In genomic region chr11:98743655-98744345, GRCm38 (mm10) we compare ENCODE assay signal across 7 mouse cellular contexts. TPM values are rescaled to one million over a fixed set of nuclear protein-coding genes. Genes with fewer than 3 reads are reported as not detected.
DNase-seq lines count a peak whose midpoint lies in the region; ATAC-seq and TF ChIP-seq lines count a peak whose summit lies in the region.

No protein-coding gene starts in this region.

- no peak for TF ChIP-seq POLR2A in MEL (IDR thresholded peaks at IDR 0.05; ENCODE audit: control insufficient read depth in 1 of 2, insufficient read depth in 1 of 2, low read depth in 1 of 2, low read length in 2 of 2, poor library complexity in 1 of 2)

- H3K36me3 ChIP-seq in E14TG2a.4 (ENCODE audit: insufficient read depth, low read length): no peaks in the 10 kb centered on the region
- H3K36me3 ChIP-seq in MEL (ENCODE audit: control insufficient read depth in 1 of 2, insufficient read depth in 2 of 2, low read length in 2 of 2): peaks cover 0 to 28% of the 10 kb centered on the region in 2 experiments; a peak in 2 of 4 replicates
- no peaks in the 10 kb centered on the region for H3K36me3 ChIP-seq in forebrain, embryonic 13.5 days (ENCODE audit: poor library complexity, severe bottlenecking)
- no peaks in the 10 kb centered on the region for H3K36me3 ChIP-seq in hindbrain, embryonic 10.5 days
- no peaks in the 10 kb centered on the region for H3K36me3 ChIP-seq in limb, embryonic 10.5 days
- H3K36me3 ChIP-seq in midbrain, embryonic 16.5 days (ENCODE audit: control insufficient read depth, insufficient read depth, low read length): no peaks in the 10 kb centered on the region

- H3K4me2 ChIP-seq in forebrain, embryonic 13.5 days: peak overlapping the region; percentile 88
- H3K4me2 ChIP-seq in midbrain, embryonic 16.5 days (ENCODE audit: low read length): peak overlapping the region; percentile 93

- TF ChIP-seq RAD21 in MEL (IDR thresholded peaks at IDR 0.05; ENCODE audit: low read depth, low read length): no peak

- no peak for TF ChIP-seq CTCF in E14TG2a.4 (conservative IDR thresholded peaks at IDR 0.05; ENCODE audit: low read length)
- TF ChIP-seq CTCF in MEL (IDR thresholded peaks at IDR 0.05 in 2 of 3, conservative IDR thresholded peaks at IDR 0.05 in 1 of 3; ENCODE audit: control insufficient read depth in 1 of 3, insufficient read depth in 1 of 3, low read depth in 2 of 3, low read length in 3 of 3, poor library complexity in 1 of 3, severe bottlenecking in 1 of 3): no peak

- H3K27me3 ChIP-seq in E14TG2a.4 (ENCODE audit: insufficient read depth, low read length) (peaks cover 20% of the 10 kb centered on the region), MEL (ENCODE audit: control insufficient read depth in 1 of 2, insufficient read depth in 2 of 2, low read length in 2 of 2) (no peaks in the 10 kb centered on the region)
- H3K27me3 ChIP-seq in forebrain, embryonic 13.5 days: no peaks in the 10 kb centered on the region
- peaks cover 6% of the 10 kb centered on the region; the same call in 1 of the 2 replicates for H3K27me3 ChIP-seq in hindbrain, embryonic 10.5 days (ENCODE audit: insufficient read depth, poor library complexity, severe bottlenecking)
- H3K27me3 ChIP-seq in limb, embryonic 10.5 days (ENCODE audit: low read depth, poor library complexity, severe bottlenecking): no peaks in the 10 kb centered on the region
- H3K27me3 ChIP-seq in midbrain, embryonic 16.5 days (ENCODE audit: control insufficient read depth, insufficient read depth, low read depth, low read length): no peaks in the 10 kb centered on the region

- peak overlapping the region; percentile 23; the same call in 1 of the 2 replicates for H3K4me3 ChIP-seq in E14TG2a.4 (replicated peaks; ENCODE audit: low read length)
- H3K4me3 ChIP-seq in MEL (ENCODE audit: control insufficient read depth in 1 of 2, insufficient read depth in 1 of 2, low read depth in 2 of 2, low read length in 2 of 2): no peak overlapping the region
- H3K4me3 ChIP-seq in forebrain, embryonic 13.5 days: peak overlapping the region; percentile 72
- H3K4me3 ChIP-seq in hindbrain, embryonic 10.5 days: peak overlapping the region; percentile 83
- peak overlapping the region; percentile 32 for H3K4me3 ChIP-seq in limb, embryonic 10.5 days
- peak overlapping the region; percentile 83 for H3K4me3 ChIP-seq in midbrain, embryonic 16.5 days (ENCODE audit: low read depth, low read length)

- no peak overlapping the region for H3K9ac ChIP-seq in MEL (ENCODE audit: control insufficient read depth, low read depth, low read length, poor library complexity, severe bottlenecking)
- peak overlapping the region; percentile 94 for H3K9ac ChIP-seq in forebrain, embryonic 13.5 days
- H3K9ac ChIP-seq in midbrain, embryonic 16.5 days (ENCODE audit: low read depth, low read length): peak overlapping the region; percentile 96

- no peak for ATAC-seq in forebrain, embryonic 13.5 days
- no peak for ATAC-seq in midbrain, embryonic 16.5 days

- H3K27ac ChIP-seq in MEL (ENCODE audit: control insufficient read depth, low read depth, low read length): no peak overlapping the region
- peak overlapping the region; percentile 98 for H3K27ac ChIP-seq in forebrain, embryonic 13.5 days
- peak overlapping the region; percentile 99 for H3K27ac ChIP-seq in hindbrain, embryonic 10.5 days
- peak overlapping the region; percentile 64 for H3K27ac ChIP-seq in limb, embryonic 10.5 days
- peak overlapping the region; percentile 100 for H3K27ac ChIP-seq in midbrain, embryonic 16.5 days (ENCODE audit: low read length)

- no peak for DNase-seq in MEL (ENCODE audit: low read depth, low spot score)
- DNase-seq in hindbrain, embryonic 10.5 days (ENCODE audit: low spot score): peak; percentile 77
- DNase-seq in limb, embryonic 10.5 days (ENCODE audit: low spot score): no peak
- DNase-seq in thymus, postnatal 25 days: no peak

- no peak for TF ChIP-seq EP300 in MEL (IDR thresholded peaks at IDR 0.05; ENCODE audit: low read depth in 1 of 2, low read length in 2 of 2)

- H3K9me3 ChIP-seq in E14TG2a.4 (ENCODE audit: low read length) (no peaks in the 10 kb centered on the region), MEL (replicated peaks; ENCODE audit: insufficient read depth, low read length) (no peaks in the 10 kb centered on the region)
- no peaks in the 10 kb centered on the region for H3K9me3 ChIP-seq in forebrain, embryonic 13.5 days (replicated peaks)
- H3K9me3 ChIP-seq in hindbrain, embryonic 10.5 days: no peaks in the 10 kb centered on the region
- no peaks in the 10 kb centered on the region for H3K9me3 ChIP-seq in limb, embryonic 10.5 days (replicated peaks)
- H3K9me3 ChIP-seq in midbrain, embryonic 16.5 days (replicated peaks; ENCODE audit: control insufficient read depth, low read length, poor library complexity, severe bottlenecking): no peaks in the 10 kb centered on the region

- peaks cover 6% of the 10 kb centered on the region for H3K79me2 ChIP-seq in MEL (ENCODE audit: control insufficient read depth, insufficient read depth, low read length, poor library complexity)

- peaks cover 90% of the 10 kb centered on the region for H3K4me1 ChIP-seq in E14TG2a.4 (replicated peaks; ENCODE audit: low read depth, low read length)
- peaks cover 27 to 43% of the 10 kb centered on the region in 2 experiments for H3K4me1 ChIP-seq in MEL (ENCODE audit: control insufficient read depth in 1 of 2, insufficient read depth in 2 of 2, low read length in 2 of 2)
- H3K4me1 ChIP-seq in forebrain, embryonic 13.5 days: peaks cover 88% of the 10 kb centered on the region
- peaks cover 98% of the 10 kb centered on the region for H3K4me1 ChIP-seq in hindbrain, embryonic 10.5 days (replicated peaks)
- H3K4me1 ChIP-seq in limb, embryonic 10.5 days: peaks cover 95% of the 10 kb centered on the region
- peaks cover 70% of the 10 kb centered on the region for H3K4me1 ChIP-seq in midbrain, embryonic 16.5 days (ENCODE audit: control insufficient read depth, insufficient read depth, low read length)

- WGBS in forebrain, embryonic 13.5 days: 3% methylated on average over 9 of the region's 9 CpGs
- WGBS in hindbrain, embryonic 10.5 days: 8% methylated on average over 9 of the region's 9 CpGs
- 8% methylated on average over 9 of the region's 9 CpGs for WGBS in limb, embryonic 10.5 days
- 2% methylated on average over 9 of the region's 9 CpGs for WGBS in midbrain, embryonic 16.5 days

TF ChIP-seq in MEL, 35 proteins besides CTCF, POLR2A, EP300 and RAD21:
- TF ChIP-seq TAL1 (IDR thresholded peaks at IDR 0.05; ENCODE audit: low read length) (peak; percentile 47), USF1 (IDR thresholded peaks at IDR 0.05; ENCODE audit: low read depth, low read length) (no peak)

RNA-seq across cellular contexts. Expression of gene Thra, which starts 3.4 kb away (rescaled TPM):
- 22.0 and 29.6 TPM in 2 replicates for total RNA-seq in MEL (2012; rRNA removed)
- polyA plus RNA-seq in MEL (2012; ENCODE audit: insufficient read depth in 1 of 2, insufficient read length in 2 of 2, low read depth in 1 of 2, low replicate concordance in 2 of 2, missing spikeins in 1 of 2): 10 to 100 TPM in 1 of 2 experiments, not detected in 1; 50.9 TPM
- polyA plus RNA-seq in forebrain, embryonic 13.5 days (2015; fragmentation: Nextera tagmentation; extraction: Ambion mirVana): 93.5 and 95.2 TPM in 2 replicates
- 12.8 and 22.2 TPM in 2 replicates for polyA plus RNA-seq in hindbrain, embryonic 10.5 days (2016; fragmentation: Nextera tagmentation; extraction: Ambion mirVana)
- polyA plus RNA-seq in limb, embryonic 10.5 days (2016; fragmentation: Nextera tagmentation; extraction: Ambion mirVana): 6.3 and 11.6 TPM in 2 replicates
- polyA plus RNA-seq in midbrain, embryonic 16.5 days (2015; fragmentation: Nextera tagmentation; extraction: Ambion mirVana): 139 and 149 TPM in 2 replicates

RNA-seq across cellular contexts. Expression of gene Med24, which starts 14.6 kb away (rescaled TPM):
- total RNA-seq in MEL (2012; rRNA removed): 37.5 and 41.4 TPM in 2 replicates
- polyA plus RNA-seq in MEL (2012; ENCODE audit: insufficient read depth in 1 of 2, insufficient read length in 2 of 2, low read depth in 1 of 2, low replicate concordance in 2 of 2, missing spikeins in 1 of 2): 10 to 100 TPM in 1 of 2 experiments, not detected in 1; 89.8 TPM
- 79.0 and 86.0 TPM in 2 replicates for polyA plus RNA-seq in forebrain, embryonic 13.5 days (2015; fragmentation: Nextera tagmentation; extraction: Ambion mirVana)
- 76.9 and 83.6 TPM in 2 replicates for polyA plus RNA-seq in hindbrain, embryonic 10.5 days (2016; fragmentation: Nextera tagmentation; extraction: Ambion mirVana)
- 77.3 and 82.6 TPM in 2 replicates for polyA plus RNA-seq in limb, embryonic 10.5 days (2016; fragmentation: Nextera tagmentation; extraction: Ambion mirVana)
- polyA plus RNA-seq in midbrain, embryonic 16.5 days (2015; fragmentation: Nextera tagmentation; extraction: Ambion mirVana): 75.1 and 77.5 TPM in 2 replicates

RNA-seq across cellular contexts. Expression of gene Nr1d1, which starts 31.3 kb away (rescaled TPM):
- 1.9 and 2.0 TPM in 2 replicates for total RNA-seq in MEL (2012; rRNA removed)
- 1 to 10 TPM in 1 of 2 experiments, not detected in 1; 5.6 TPM for polyA plus RNA-seq in MEL (2012; ENCODE audit: insufficient read depth in 1 of 2, insufficient read length in 2 of 2, low read depth in 1 of 2, low replicate concordance in 2 of 2, missing spikeins in 1 of 2)
- polyA plus RNA-seq in forebrain, embryonic 13.5 days (2015; fragmentation: Nextera tagmentation; extraction: Ambion mirVana): 2.1 and 2.3 TPM in 2 replicates
- 1.2 and 1.5 TPM in 2 replicates for polyA plus RNA-seq in hindbrain, embryonic 10.5 days (2016; fragmentation: Nextera tagmentation; extraction: Ambion mirVana)
- 1.2 and 1.5 TPM in 2 replicates for polyA plus RNA-seq in limb, embryonic 10.5 days (2016; fragmentation: Nextera tagmentation; extraction: Ambion mirVana)
- 3.5 and 5.2 TPM in 2 replicates for polyA plus RNA-seq in midbrain, embryonic 16.5 days (2015; fragmentation: Nextera tagmentation; extraction: Ambion mirVana)

RNA-seq across cellular contexts. Expression of gene Csf3, which starts 42.7 kb away (rescaled TPM):
- total RNA-seq in MEL (2012; rRNA removed): not detected in 2 replicates
- under 1 TPM in 1 of 2 experiments, not detected in 1; 0.18 TPM for polyA plus RNA-seq in MEL (2012; ENCODE audit: insufficient read depth in 1 of 2, insufficient read length in 2 of 2, low read depth in 1 of 2, low replicate concordance in 2 of 2, missing spikeins in 1 of 2)
- polyA plus RNA-seq in forebrain, embryonic 13.5 days (2015; fragmentation: Nextera tagmentation; extraction: Ambion mirVana): 0.12 TPM in 1 of 2 replicates, not detected in the other
- polyA plus RNA-seq in hindbrain, embryonic 10.5 days (2016; fragmentation: Nextera tagmentation; extraction: Ambion mirVana): not detected in 2 replicates
- not detected in 2 replicates for polyA plus RNA-seq in limb, embryonic 10.5 days (2016; fragmentation: Nextera tagmentation; extraction: Ambion mirVana)
- not detected in 2 replicates for polyA plus RNA-seq in midbrain, embryonic 16.5 days (2015; fragmentation: Nextera tagmentation; extraction: Ambion mirVana)

RNA-seq across cellular contexts. Expression of gene Msl1, which starts 51.5 kb away (rescaled TPM):
- total RNA-seq in MEL (2012; rRNA removed): 35.0 and 37.1 TPM in 2 replicates
- 10 to 100 TPM in 1 of 2 experiments, not detected in 1; 49.4 TPM for polyA plus RNA-seq in MEL (2012; ENCODE audit: insufficient read depth in 1 of 2, insufficient read length in 2 of 2, low read depth in 1 of 2, low replicate concordance in 2 of 2, missing spikeins in 1 of 2)
- 31.3 and 32.9 TPM in 2 replicates for polyA plus RNA-seq in forebrain, embryonic 13.5 days (2015; fragmentation: Nextera tagmentation; extraction: Ambion mirVana)
- polyA plus RNA-seq in hindbrain, embryonic 10.5 days (2016; fragmentation: Nextera tagmentation; extraction: Ambion mirVana): 24.4 and 25.2 TPM in 2 replicates
- polyA plus RNA-seq in limb, embryonic 10.5 days (2016; fragmentation: Nextera tagmentation; extraction: Ambion mirVana): 22.8 and 25.0 TPM in 2 replicates
- polyA plus RNA-seq in midbrain, embryonic 16.5 days (2015; fragmentation: Nextera tagmentation; extraction: Ambion mirVana): 29.2 and 33.2 TPM in 2 replicates

Comparison
In these comparisons a context has a peak if more than half of its experiments do, and no peak if none do; other contexts are left out.
1. H3K4me3 ChIP-seq: peak in E14TG2a.4 (single experiment), forebrain, embryonic 13.5 days (single experiment), hindbrain, embryonic 10.5 days (single experiment), limb, embryonic 10.5 days (single experiment) and midbrain, embryonic 16.5 days (single experiment); none in MEL (0 of 2).